Mouse (Mus musculus): ENCODE measurements around the gene Cdc42ep3.

DNA sequence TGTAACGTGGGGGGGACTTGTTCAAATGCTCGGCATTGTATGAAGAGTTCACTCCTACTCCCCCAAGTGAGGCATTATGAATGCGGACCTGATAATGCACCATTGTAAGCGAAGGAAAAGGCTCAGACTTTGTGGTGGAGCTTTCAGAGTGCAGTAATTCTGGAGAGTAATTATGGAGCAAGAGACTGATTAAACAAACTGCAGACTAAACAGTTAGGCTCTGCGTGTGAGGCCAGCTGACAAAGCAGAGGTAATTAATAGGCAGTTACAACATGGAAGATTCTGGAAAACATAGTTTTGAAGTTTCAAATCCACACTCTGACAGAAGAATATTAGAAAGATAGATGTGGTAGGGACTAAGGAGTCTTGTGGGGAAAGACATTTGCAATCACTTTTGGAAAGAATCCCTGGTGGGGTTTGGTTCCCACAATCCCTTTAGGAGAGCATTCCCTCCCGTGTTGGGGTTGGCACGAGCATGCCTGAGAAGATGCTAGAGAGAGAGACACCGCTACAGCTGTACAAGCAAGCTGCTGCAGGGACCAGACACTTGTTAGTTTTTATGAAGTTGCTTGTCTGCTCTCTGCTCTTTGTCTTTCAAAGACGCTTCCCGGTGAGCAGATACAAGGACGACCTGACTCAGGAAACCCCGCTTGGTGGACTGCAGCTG is 37.7 kb downstream of the Cdc42ep3 start:
- no peak for TF ChIP-seq ZC3H11A (IDR thresholded peaks at IDR 0.05; ENCODE audit: borderline replicate concordance, low read depth, low read length)
- TF ChIP-seq ZNF384 (IDR thresholded peaks at IDR 0.05; ENCODE audit: low read depth, low read length), result no peak
